Mouse (Mus musculus) hindbrain, embryonic 16.5 days (tissue): ENCODE measurements around the gene Krtap8-1. TPM values are rescaled to one million over a fixed set of nuclear protein-coding genes. Genes with fewer than 3 reads are reported as not detected.

Source experiments
- ATAC-seq: fragments of 200-750 bp; cut with Nextera tagmentation; 2 replicates; pipeline ENCODE4 v1.8.0; 2017; ENCODE audit warnings: moderate TSS enrichment, moderate library complexity
- H3K27ac ChIP-seq: fragments of 300-500 bp; sonication (generic); 2 replicates; pipeline ENCODE4 v1.5.1; 2014; ENCODE audit warnings: low read depth, mild to moderate bottlenecking, control low read depth, low read length, moderate library complexity
- H3K27me3 ChIP-seq: fragments of 300-500 bp; sonication (generic); replicated peaks from 2 replicates; pipeline ENCODE4 v1.6.1; 2014; ENCODE audit warnings: low read length; ENCODE audit not compliant: control insufficient read depth, insufficient read depth
- H3K36me3 ChIP-seq: fragments of 300-500 bp; sonication (generic); 2 replicates; pipeline ENCODE4 v1.6.1; 2014; ENCODE audit warnings: mild to moderate bottlenecking, low read length, moderate library complexity, mixed read lengths; ENCODE audit not compliant: control insufficient read depth, insufficient read depth
- H3K4me1 ChIP-seq: fragments of 300-500 bp; sonication (generic); 2 replicates; pipeline ENCODE4 v1.6.1; 2014; ENCODE audit warnings: low read depth, low read length; ENCODE audit not compliant: control insufficient read depth, insufficient read depth
- H3K4me2 ChIP-seq: fragments of 300-500 bp; sonication (generic); 2 replicates; pipeline ENCODE4 v1.6.1; 2014; ENCODE audit warnings: mild to moderate bottlenecking, low read length, control low read depth, moderate library complexity
- H3K4me3 ChIP-seq: fragments of 300-500 bp; sonication (generic); 2 replicates; pipeline ENCODE4 v1.5.1; 2014; ENCODE audit warnings: mild to moderate bottlenecking, low read length, control low read depth, moderate library complexity
- H3K9ac ChIP-seq: fragments of 300-500 bp; sonication (generic); 2 replicates; pipeline ENCODE4 v1.6.1; 2014; ENCODE audit warnings: low read depth, mild to moderate bottlenecking, control low read depth, low read length, moderate library complexity
- H3K9me3 ChIP-seq: fragments of 300-500 bp; sonication (generic); 2 replicates; pipeline ENCODE4 v1.6.1; 2014; ENCODE audit warnings: mild to moderate bottlenecking, low read length, moderate library complexity; ENCODE audit not compliant: control insufficient read depth
- WGBS: fragments of 180-500 bp; shearing (Covaris S2); extraction: QIAGEN DNeasy Blood & Tissue Kit; methylation state at CpG from one replicate; pipeline ENCODE4 v1.1.7; 2014; 5-methylcytosine and 5-hydroxymethylcytosine counted together
- polyA plus RNA-seq: library from polyadenylated mRNA; unstranded; fragments of >200 nt; fragmentation: Nextera tagmentation; extraction: Ambion mirVana; gene quantifications from 2 replicates; pipeline ENCODE4 v1.2.1, GENCODE M21; 2015

The Krtap8-1 gene
- polyA plus RNA-seq, result not detected in 2 replicates

- no peak within 1 kb of the TSS for H3K4me2 ChIP-seq
- H3K9me3 ChIP-seq, result no peaks in the 10 kb centered on the region
- H3K27ac ChIP-seq, result no peak within 1 kb of the TSS
- ATAC-seq, result no peak
- 84% methylated on average over 7 of the region's 7 CpGs for WGBS
- no peaks in the 10 kb centered on the region for H3K27me3 ChIP-seq
- no peaks in the 10 kb centered on the region for H3K36me3 ChIP-seq
- H3K4me1 ChIP-seq, result no peaks in the 10 kb centered on the region
- H3K9ac ChIP-seq, result no peak within 1 kb of the TSS
- H3K4me3 ChIP-seq, result no peak within 1 kb of the TSS
Measured at GRCm38 (mm10) chr16:89487852-89488251, at the start of gene Krtap8-1. Krtap8-1 (minus strand) TSS chr16:89487952.

DNA sequence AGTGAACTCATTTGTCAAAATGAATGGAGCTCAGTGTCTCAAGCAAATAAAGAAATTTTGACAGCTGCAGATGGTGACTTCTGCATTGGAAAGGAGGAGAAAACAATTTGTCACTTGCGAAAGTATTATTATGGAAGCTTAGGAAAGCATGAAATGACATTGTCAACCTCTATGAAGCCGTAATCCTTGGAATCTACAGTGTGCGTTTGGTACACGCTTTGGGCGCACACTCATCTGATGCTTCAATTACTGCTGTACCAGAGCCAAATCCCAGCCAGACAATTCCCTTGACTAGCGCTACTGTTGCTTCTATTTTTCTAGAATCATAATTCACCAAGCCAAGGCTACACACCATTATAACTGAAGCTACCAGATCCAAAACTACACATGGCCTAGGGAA, 49.6 kb upstream of the Krtap8-1 start:
- Histone ChIP-seq H3K4me1 (peaks cover 2% of the 10 kb centered on the region; the same call in 1 of the 2 replicates), H3K4me2 (no peak overlapping the region), H3K9ac (no peak overlapping the region), H3K27ac (no peak overlapping the region), H3K9me3 (no peaks in the 10 kb centered on the region), H3K36me3 (no peaks in the 10 kb centered on the region), H3K4me3 (no peak overlapping the region), H3K27me3 (no peaks in the 10 kb centered on the region)
- WGBS, result 60% methylated on average over 6 of the region's 6 CpGs
- no peak for ATAC-seq

DNA sequence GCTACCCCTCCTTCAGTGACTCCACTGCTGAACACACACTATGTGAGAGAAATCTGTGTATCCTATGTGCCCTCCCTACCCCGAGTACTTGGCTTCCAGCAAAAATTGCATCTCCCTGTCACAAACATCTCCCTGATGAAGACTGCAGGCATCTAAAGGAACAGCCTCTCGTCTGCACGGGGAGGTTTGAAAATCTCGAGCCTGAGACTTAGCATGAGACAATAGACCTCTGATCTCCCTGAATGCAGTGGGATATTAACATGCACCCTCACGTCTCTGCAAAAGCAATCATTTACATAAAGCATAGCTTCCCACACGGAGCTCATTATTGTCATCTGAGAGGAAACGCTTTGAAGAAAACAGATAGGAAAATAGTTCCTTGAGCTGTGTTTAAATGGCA, 42.8 kb upstream of the Krtap8-1 start:
- ATAC-seq, result peak; percentile 78
- Histone ChIP-seq H3K4me1 (peaks cover 8% of the 10 kb centered on the region), H3K4me2 (0 out of 2 replicates have a peak overlapping the region, but pooled peaks have one; percentile 26), H3K4me3 (no peak overlapping the region), H3K9ac (peak overlapping the region; percentile 42; the same call in 1 of the 2 replicates), H3K36me3 (no peaks in the 10 kb centered on the region), H3K27ac (peak overlapping the region; percentile 68), H3K27me3 (no peaks in the 10 kb centered on the region), H3K9me3 (no peaks in the 10 kb centered on the region)
- 8% methylated on average over 7 of the region's 7 CpGs for WGBS

- no peaks in the 10 kb centered on the region; the same call in 1 of the 2 replicates for H3K9me3 ChIP-seq
- no peaks in the 10 kb centered on the region for H3K27me3 ChIP-seq
- H3K4me3 ChIP-seq, result no peak overlapping the region
- no peak overlapping the region for H3K9ac ChIP-seq
- ATAC-seq, result peak; percentile 68
- H3K27ac ChIP-seq, result peak overlapping the region; percentile 68
- peaks cover 8% of the 10 kb centered on the region for H3K4me1 ChIP-seq
- no peaks in the 10 kb centered on the region for H3K36me3 ChIP-seq
- 40% methylated on average over 7 of the region's 7 CpGs for WGBS
- H3K4me2 ChIP-seq, result no peak overlapping the region
Measured at GRCm38 (mm10) chr16:89529846-89530245, 42.1 kb upstream of the Krtap8-1 start.

DNA sequence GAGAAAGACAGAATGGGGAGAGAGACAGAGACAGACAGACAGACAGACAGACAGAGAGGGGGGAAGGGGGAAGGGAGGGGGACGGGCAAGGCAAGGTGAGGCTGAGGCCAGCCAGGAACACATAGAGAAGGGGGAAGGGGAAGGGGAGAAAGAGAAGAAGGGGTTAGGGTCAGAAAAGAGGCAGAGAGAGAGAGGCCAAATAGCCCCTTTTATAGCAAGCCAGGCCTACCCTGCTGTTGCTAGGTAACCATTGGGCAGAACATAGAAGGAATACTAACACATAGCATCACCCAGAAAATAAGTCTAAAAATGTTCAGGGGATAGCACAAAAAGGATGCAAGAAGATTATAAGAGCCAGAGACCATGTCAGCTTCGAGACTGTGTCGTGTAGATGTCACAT, 40.6 kb upstream of the Krtap8-1 start:
- ATAC-seq, result peak; percentile 81
- Histone ChIP-seq H3K27me3 (no peaks in the 10 kb centered on the region), H3K4me2 (no peak overlapping the region), H3K27ac (peak overlapping the region; percentile 42; the same call in 1 of the 2 replicates), H3K36me3 (no peaks in the 10 kb centered on the region), H3K4me1 (peaks cover 8% of the 10 kb centered on the region), H3K4me3 (no peak overlapping the region), H3K9ac (no peak overlapping the region), H3K9me3 (no peaks in the 10 kb centered on the region; the same call in 1 of the 2 replicates)
- 34% methylated on average over 3 of the region's 3 CpGs for WGBS

DNA sequence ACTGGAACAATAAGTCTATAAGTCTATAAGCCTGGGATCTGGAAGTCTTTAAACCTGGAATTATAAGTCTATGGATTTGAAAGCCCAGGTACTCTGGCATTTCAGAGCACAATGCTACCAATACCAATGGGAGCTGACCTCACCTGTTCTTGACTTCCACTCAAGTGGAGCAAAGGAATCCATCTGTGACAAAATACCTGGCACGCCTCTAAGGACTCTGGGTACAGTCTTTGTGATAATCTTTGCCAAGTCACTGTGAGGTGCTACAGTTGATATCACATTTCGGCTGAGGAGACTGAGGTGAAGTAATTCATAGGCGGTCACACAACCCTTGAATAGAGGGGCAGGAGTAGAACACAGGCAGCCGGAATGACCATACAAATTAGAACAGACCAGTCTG, 33.2 kb upstream of the Krtap8-1 start:
- WGBS, result 89% methylated on average over 4 of the region's 4 CpGs
- H3K4me3 ChIP-seq, result no peak overlapping the region
- H3K27ac ChIP-seq, result no peak overlapping the region

GRCm38 (mm10) chr16:89520555-89520954, 32.8 kb upstream of the Krtap8-1 start:
- no peaks in the 10 kb centered on the region for H3K27me3 ChIP-seq
- H3K9me3 ChIP-seq, result no peaks in the 10 kb centered on the region; the same call in 1 of the 2 replicates
- H3K9ac ChIP-seq, result no peak overlapping the region
- H3K27ac ChIP-seq, result no peak overlapping the region
- no peaks in the 10 kb centered on the region for H3K36me3 ChIP-seq
- H3K4me1 ChIP-seq, result no peaks in the 10 kb centered on the region
- H3K4me3 ChIP-seq, result no peak overlapping the region
- 87% methylated on average over 2 of the region's 2 CpGs for WGBS
- peak; percentile 64; the same call in 1 of the 2 replicates for ATAC-seq
- H3K4me2 ChIP-seq, result no peak overlapping the region

More for the DNA sequence above, 33.2 kb upstream of the Krtap8-1 start:
- H3K9me3 ChIP-seq, result no peaks in the 10 kb centered on the region; the same call in 1 of the 2 replicates
- no peak for ATAC-seq
- no peaks in the 10 kb centered on the region for H3K27me3 ChIP-seq
- H3K9ac ChIP-seq, result no peak overlapping the region
- H3K4me2 ChIP-seq, result no peak overlapping the region
- no peaks in the 10 kb centered on the region for H3K36me3 ChIP-seq
- H3K4me1 ChIP-seq, result no peaks in the 10 kb centered on the region

DNA sequence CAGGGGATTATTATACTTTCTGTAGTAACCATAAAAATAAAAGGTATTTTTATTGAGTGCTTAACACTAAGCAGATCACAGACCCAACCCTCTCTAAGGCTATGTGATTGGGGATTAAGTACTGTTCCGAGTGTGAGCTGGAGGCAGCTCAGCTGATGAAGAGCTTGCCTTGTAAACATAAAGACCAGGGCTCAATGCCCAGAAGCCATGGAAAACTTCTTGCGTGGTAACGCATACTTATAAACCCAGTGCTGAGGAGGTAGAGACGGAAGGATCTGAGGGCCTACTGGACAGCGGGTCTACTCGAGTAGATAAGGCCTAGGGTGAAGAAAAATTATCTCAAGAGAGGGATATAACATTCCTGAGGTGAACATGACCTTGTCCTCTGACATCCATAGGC, 32.3 kb upstream of the Krtap8-1 start:
- Histone ChIP-seq H3K36me3 (no peaks in the 10 kb centered on the region), H3K27me3 (no peaks in the 10 kb centered on the region), H3K9ac (no peak overlapping the region), H3K4me1 (no peaks in the 10 kb centered on the region), H3K4me2 (no peak overlapping the region), H3K4me3 (no peak overlapping the region), H3K9me3 (no peaks in the 10 kb centered on the region; the same call in 1 of the 2 replicates), H3K27ac (no peak overlapping the region)
- peak; percentile 62 for ATAC-seq
- WGBS, result 86% methylated on average over 6 of the region's 6 CpGs

DNA sequence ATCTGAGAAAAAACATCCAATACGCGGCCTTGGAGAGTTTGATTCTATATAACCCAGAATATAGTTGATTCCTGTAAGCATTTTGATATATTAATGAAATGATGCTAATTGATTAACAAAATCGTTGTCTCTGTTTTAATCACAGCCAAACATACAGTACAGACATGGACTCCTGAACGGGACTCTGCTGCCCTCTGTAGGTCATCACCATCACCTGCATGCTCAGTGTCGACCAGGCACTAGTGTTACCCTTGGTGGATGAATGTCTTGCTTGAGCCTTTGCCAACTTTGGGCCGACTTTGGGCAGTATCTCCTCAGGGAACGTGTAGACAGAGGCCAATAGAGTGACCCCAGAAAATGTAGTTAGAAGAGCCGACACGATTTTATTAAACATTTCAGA, 29.9 kb upstream of the Krtap8-1 start:
- Histone ChIP-seq H3K9ac (no peak overlapping the region), H3K4me2 (no peak overlapping the region), H3K36me3 (no peaks in the 10 kb centered on the region), H3K27ac (no peak overlapping the region), H3K4me1 (peaks cover 4% of the 10 kb centered on the region; the same call in 1 of the 2 replicates), H3K9me3 (no peaks in the 10 kb centered on the region), H3K27me3 (no peaks in the 10 kb centered on the region), H3K4me3 (no peak overlapping the region)
- ATAC-seq, result no peak
- WGBS, result 60% methylated on average over 9 of the region's 9 CpGs
